Mouse (Mus musculus) 416B (cell line): ENCODE data around the gene Spats2.
"Not testable (repeated sequence)": the region's sequence is repeated elsewhere in the genome, so short reads cannot be mapped to it uniquely, and the experiment has no call there.

Experiments
- DNase-seq: peaks from one replicate; pipeline ENCODE4 v3.0.0; 2011; ENCODE audit warnings: low read depth

The Spats2 gene

GRCm38 (mm10) chr15:99138389-99138788 is 12.7 kb downstream of the Spats2 start:
- DNase-seq = no peak

- DNase-seq = peak; percentile 61
Observed at GRCm38 (mm10) chr15:99139669-99140068, 14.0 kb downstream of the Spats2 start.

DNA sequence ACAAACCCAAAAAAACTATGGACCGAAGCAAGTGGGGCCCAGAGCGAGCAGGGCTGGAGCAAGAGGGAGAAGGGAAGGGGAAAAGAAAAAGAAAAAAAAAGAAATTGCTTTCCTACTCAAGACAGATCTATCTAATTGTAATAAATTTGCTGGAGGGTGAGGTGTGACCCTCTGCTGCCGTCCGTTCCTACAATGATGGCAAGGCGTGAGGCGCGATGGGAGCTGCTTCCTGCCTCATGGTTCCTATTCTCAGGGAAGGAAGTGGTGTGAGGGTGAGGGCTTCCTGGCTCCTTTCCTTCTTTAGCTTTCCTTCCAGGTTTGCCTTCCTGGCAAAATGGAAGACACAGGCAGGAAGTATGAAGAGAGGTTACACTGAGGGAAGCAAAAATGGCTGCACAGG is 24.8 kb downstream of the Spats2 start:
- no peak for DNase-seq

GRCm38 (mm10) chr15:99151324-99151723 is 25.6 kb downstream of the Spats2 start:
- DNase-seq = no peak

- DNase-seq = no peak
Observed at GRCm38 (mm10) chr15:99153466-99153865, 27.8 kb downstream of the Spats2 start.

DNA sequence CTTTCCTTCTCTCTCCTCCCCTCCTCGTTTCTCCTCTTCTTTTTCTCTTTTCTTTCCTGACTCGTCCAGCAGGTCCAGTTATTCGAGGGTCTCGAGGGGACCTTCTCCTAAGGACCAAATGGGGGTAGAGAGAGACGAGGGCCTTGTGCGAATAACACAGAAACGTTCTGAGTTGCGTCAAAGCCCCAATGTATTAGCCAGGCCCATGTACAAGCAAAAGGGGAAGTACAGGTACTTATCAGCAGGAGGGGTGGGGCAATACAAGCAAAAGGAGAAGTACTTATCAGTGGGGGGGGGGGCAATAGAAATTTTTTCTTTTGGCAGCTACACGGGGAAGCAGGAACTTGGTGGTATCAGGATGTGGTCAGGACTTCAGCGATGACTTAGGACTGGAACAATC is 28.8 kb downstream of the Spats2 start:
- DNase-seq = not testable (repeated sequence)

DNA sequence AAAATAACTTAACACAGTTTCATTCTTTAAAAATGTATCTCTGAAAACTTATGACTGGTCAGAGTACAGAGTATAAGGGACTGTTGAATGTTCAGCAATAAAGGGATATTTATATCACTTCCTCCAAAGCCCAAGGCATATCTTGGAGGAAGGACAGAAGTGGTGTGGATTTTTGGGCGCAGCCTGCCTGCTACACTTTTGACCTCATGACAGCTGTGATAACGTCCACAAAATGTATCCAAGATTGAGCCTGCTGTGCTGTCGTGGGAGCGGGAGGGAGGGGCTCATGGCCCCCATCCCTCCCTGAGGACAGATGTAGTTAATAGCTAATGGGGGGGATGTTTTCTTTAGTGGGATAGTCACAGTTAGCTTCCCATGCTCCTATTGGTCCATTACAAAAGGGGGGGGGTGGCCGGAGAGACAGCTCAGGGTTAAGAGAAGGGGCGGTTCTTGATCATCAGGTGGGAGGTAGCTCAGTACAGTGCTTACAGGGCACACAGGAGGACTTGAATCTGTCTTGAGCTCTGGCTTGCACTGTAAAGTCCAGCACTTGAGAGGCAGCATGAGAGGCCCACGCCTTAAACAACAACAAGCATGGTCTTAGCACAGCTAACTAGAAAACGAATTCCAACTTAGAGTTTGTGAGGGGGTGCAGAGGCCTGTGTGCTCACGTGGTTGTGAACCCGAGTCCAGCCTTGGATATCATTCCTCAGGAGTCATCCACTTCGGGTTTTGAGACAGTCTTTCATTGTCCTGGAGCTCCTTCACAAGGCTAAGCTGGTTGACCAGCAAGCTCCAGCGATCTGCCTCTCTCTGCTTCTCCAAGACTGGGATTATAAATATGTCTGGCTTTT is 38.0 kb downstream of the Spats2 start:
- DNase-seq = no peak

GRCm38 (mm10) chr15:99172131-99172530 is 46.4 kb downstream of the Spats2 start:
- DNase-seq = no peak

DNA sequence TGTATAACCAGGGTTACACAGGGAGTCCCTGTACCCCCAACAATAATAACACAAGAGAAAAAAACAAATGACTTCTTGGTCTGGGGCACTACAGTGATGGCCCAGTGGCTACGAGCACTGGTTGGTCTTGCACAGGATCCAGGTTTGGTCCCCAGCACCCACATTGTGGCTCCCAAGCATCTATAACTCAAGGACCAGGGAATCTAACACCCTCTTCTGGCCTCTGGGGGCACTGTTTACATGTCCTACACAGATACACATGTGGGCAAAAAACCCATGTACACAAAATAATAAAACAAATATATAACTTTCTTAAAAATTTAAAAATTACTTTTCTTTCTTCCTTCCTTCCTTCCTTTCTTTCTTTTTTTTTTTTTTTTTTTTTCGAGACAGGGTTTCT is 53.9 kb downstream of the Spats2 start:
- DNase-seq = peak; percentile 22

- DNase-seq = no peak
Observed at GRCm38 (mm10) chr15:99184217-99184914, 58.6 kb downstream of the Spats2 start.

GRCm38 (mm10) chr15:99194358-99194757 is 68.6 kb downstream of the Spats2 start:
- DNase-seq = no peak

GRCm38 (mm10) chr15:99195043-99195442 is 69.3 kb downstream of the Spats2 start:
- no peak for DNase-seq

DNA sequence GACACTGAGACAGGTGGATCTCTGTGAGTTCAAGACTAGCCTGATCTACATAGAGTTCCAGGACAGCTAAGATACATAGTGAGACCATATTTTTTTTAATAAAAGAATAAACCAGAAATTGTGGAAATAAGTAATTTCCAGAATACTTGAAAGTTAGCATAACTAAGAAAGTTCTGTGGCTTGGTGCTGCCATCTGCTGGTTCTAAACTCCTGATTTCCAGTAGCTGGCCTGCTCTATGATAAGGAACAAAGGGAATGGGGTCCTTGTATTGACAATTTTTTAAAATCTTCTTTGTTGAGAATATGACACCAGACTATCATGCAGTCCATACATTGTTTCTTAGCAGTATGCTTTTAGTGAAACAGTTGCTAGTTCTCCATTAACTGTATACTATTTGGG is 73.0 kb downstream of the Spats2 start:
- DNase-seq = peak; percentile 65

DNA sequence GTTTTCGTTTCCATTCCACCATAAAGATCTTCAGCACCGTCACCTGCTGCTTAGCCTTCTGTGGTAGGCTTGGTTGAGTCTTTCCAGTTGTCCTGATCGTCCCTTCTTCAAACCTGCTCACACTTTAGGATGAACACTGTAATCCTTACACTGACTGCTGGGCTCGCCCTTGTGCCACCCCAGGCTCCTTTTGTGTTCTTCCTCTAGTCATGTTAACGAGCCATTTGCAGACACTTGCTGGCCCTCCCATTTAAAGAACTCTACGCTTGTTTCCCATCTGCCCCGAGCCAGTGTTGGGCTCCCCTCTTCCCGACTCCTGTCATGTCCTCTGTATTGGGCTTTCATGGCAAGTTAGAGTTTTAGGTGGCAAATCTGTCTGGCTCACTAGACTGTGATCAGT is 80.2 kb downstream of the Spats2 start:
- DNase-seq = no peak

GRCm38 (mm10) chr15:99213183-99213582 is 87.5 kb downstream of the Spats2 start:
- no peak for DNase-seq

- DNase-seq = peak; percentile 71
Observed at GRCm38 (mm10) chr15:99214941-99215340, 89.2 kb downstream of the Spats2 start.

GRCm38 (mm10) chr15:99215741-99216463 is 90.2 kb downstream of the Spats2 start:
- DNase-seq = peak; percentile 64

DNA sequence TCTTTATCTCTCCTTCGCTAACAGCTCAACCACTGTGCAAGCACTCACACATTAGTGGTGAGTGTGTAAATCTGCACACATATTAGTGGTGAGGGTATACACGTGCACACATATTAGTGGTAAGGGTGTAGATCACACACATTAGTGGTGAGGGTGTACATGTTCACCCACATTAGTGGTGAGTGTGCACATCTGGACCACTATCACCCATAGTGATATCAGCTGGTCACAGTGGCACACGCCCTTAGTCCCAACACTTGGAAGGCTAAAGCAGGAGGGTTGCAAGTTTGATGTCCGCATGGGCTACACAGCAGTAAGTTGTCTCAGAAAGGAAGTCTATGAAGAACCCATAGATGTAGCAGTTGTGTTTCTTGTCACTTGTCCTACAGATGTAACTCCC is 91.9 kb downstream of the Spats2 start:
- DNase-seq = no peak

DNA sequence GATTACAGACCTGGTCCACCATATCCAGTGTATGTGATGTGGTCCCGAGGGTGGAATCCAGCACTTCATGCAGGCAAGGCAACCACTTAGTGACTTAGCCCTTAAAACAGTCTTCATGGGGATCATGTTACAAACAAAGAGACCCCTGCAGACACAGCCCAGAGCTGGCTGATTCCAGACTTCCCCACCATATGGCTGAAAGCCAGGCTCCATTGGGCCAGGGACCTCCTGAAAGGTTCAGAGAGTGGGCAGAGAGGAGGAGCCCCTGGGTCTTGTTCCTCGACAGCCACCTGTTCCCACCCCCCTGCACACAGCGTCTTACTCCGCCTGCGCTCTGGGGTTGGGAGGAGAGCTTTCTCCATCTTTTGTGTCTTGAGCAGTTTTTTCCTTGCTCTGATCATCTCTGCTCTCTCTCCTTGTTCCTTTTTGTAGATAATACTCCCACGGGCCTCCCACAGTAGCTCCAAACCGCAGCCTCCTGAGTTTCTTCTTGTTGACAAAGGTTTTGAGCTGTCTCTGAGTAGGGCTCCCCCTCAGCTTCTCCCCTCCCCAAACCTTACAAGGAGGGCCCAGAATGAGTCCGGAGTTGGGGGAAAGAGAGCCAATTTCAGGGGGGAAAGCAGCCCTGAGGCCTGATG is 95.7 kb downstream of the Spats2 start:
- DNase-seq = no peak

- DNase-seq = no peak
Observed at GRCm38 (mm10) chr15:99222794-99223584, 97.3 kb downstream of the Spats2 start.

GRCm38 (mm10) chr15:99223585-99224207 is 98.0 kb downstream of the Spats2 start:
- no peak for DNase-seq
